Mouse (Mus musculus) forelimb bud, embryonic 11.5 days (tissue): Measurements from ENCODE around the gene Map2k6.

Experiments
- DNase-seq: peaks from one replicate; pipeline ENCODE4 v3.0.0-alpha.2; 2012; ENCODE audit warnings: low read depth, low spot score

The Map2k6 gene

GRCm38 (mm10) chr11:110484426-110484825, 85.5 kb downstream of the Map2k6 start:
- no peak for DNase-seq

GRCm38 (mm10) chr11:110485081-110485480, 86.2 kb downstream of the Map2k6 start:
- DNase-seq: no peak

GRCm38 (mm10) chr11:110487796-110488195, 88.9 kb downstream of the Map2k6 start:
- no peak for DNase-seq

GRCm38 (mm10) chr11:110488301-110488700, 89.4 kb downstream of the Map2k6 start:
- no peak for DNase-seq

GRCm38 (mm10) chr11:110495323-110496060, 96.6 kb downstream of the Map2k6 start:
- no peak for DNase-seq

GRCm38 (mm10) chr11:110496061-110496446, 97.1 kb downstream of the Map2k6 start:
- DNase-seq: peak; percentile 39

- no peak for DNase-seq
Observed at GRCm38 (mm10) chr11:110497743-110498142, 98.8 kb downstream of the Map2k6 start.

- peak; percentile 65 for DNase-seq
Observed at GRCm38 (mm10) chr11:110498651-110499213, 99.8 kb downstream of the Map2k6 start.

GRCm38 (mm10) chr11:110502937-110503670, 104.2 kb downstream of the Map2k6 start:
- DNase-seq: no peak

- DNase-seq: no peak
Observed at GRCm38 (mm10) chr11:110511466-110511865, 112.5 kb downstream of the Map2k6 start.

- DNase-seq: no peak
Observed at GRCm38 (mm10) chr11:110518648-110519047, 119.7 kb downstream of the Map2k6 start.

- no peak for DNase-seq
Observed at GRCm38 (mm10) chr11:110522906-110523305, 124.0 kb downstream of the Map2k6 start.

- no peak for DNase-seq
Observed at GRCm38 (mm10) chr11:110526156-110526555, 127.2 kb downstream of the Map2k6 start.

- DNase-seq: no peak
Observed at GRCm38 (mm10) chr11:110531087-110531486, 132.2 kb downstream of the Map2k6 start.

- DNase-seq: peak; percentile 16
Observed at GRCm38 (mm10) chr11:110534856-110535255, 135.9 kb downstream of the Map2k6 start.

GRCm38 (mm10) chr11:110536533-110536932, 137.6 kb downstream of the Map2k6 start:
- no peak for DNase-seq

GRCm38 (mm10) chr11:110537602-110538001, 138.7 kb downstream of the Map2k6 start:
- peak; percentile 85 for DNase-seq

- no peak for DNase-seq
Observed at GRCm38 (mm10) chr11:110538206-110538605, 139.3 kb downstream of the Map2k6 start.

GRCm38 (mm10) chr11:110541933-110542332, 143.0 kb downstream of the Map2k6 start:
- no peak for DNase-seq

- DNase-seq: no peak
Observed at GRCm38 (mm10) chr11:110544419-110545210, 145.7 kb downstream of the Map2k6 start.

- DNase-seq: no peak
Observed at GRCm38 (mm10) chr11:110545416-110545815, 146.5 kb downstream of the Map2k6 start.

GRCm38 (mm10) chr11:110551471-110551967, 152.6 kb downstream of the Map2k6 start:
- DNase-seq: no peak
